Mouse (Mus musculus) liver, embryonic 13.5 days (tissue): ENCODE measurements at regions not wholly inside any gene's neighbourhood (a gene's known extent, or its start where the extent isn't known, plus 50 kb on each side); places are given as distances from the start of the nearest gene placed in this dataset.
A peak's percentile ranks its signal among the peaks of the same experiment; 100 is the strongest.

Experiments used
- ATAC-seq: fragments of 200-750 bp; cut with Nextera tagmentation; 2 replicates; pipeline ENCODE4 v1.8.0; 2017; ENCODE audit warnings: low read depth, mild to moderate bottlenecking, moderate number of reproducible peaks, moderate library complexity
- DNase-seq: peaks from one replicate; pipeline ENCODE4 v3.0.0; 2022
- H3K27ac ChIP-seq: fragments of 300-500 bp; sonication (generic); 2 replicates; pipeline ENCODE4 v1.5.1; 2015; ENCODE audit warnings: moderate library complexity, mild to moderate bottlenecking, inconsistent platforms
- H3K27me3 ChIP-seq: fragments of 300-500 bp; sonication (generic); 2 replicates; pipeline ENCODE4 v1.6.1; 2015; ENCODE audit warnings: mild to moderate bottlenecking, inconsistent platforms
- H3K36me3 ChIP-seq: fragments of 300-500 bp; sonication (generic); 2 replicates; pipeline ENCODE4 v1.6.1; 2015; ENCODE audit warnings: mild to moderate bottlenecking, inconsistent platforms
- H3K4me1 ChIP-seq: fragments of 300-500 bp; sonication (generic); replicated peaks from 2 replicates; pipeline ENCODE4 v1.6.1; 2015; ENCODE audit warnings: inconsistent platforms
- H3K4me2 ChIP-seq: fragments of 300-500 bp; sonication (generic); 2 replicates; pipeline ENCODE4 v1.6.1; 2015; ENCODE audit warnings: inconsistent platforms, mild to moderate bottlenecking, moderate library complexity
- H3K4me3 ChIP-seq: fragments of 300-500 bp; sonication (generic); replicated peaks from 2 replicates; pipeline ENCODE4 v1.5.1; 2015; ENCODE audit warnings: mild to moderate bottlenecking, inconsistent platforms
- H3K9ac ChIP-seq: fragments of 300-500 bp; sonication (generic); 2 replicates; pipeline ENCODE4 v1.6.1; 2015; ENCODE audit warnings: mild to moderate bottlenecking, inconsistent platforms
- H3K9me3 ChIP-seq: fragments of 300-500 bp; sonication (generic); replicated peaks from 2 replicates; pipeline ENCODE4 v1.6.1; 2016; ENCODE audit warnings: inconsistent platforms
- WGBS: fragments of 180-500 bp; shearing (Covaris S2); methylation state at CpG from one replicate; pipeline ENCODE4 v1.1.7; 2015; ENCODE audit not compliant: insufficient replicate concordance; 5-methylcytosine and 5-hydroxymethylcytosine counted together

DNA sequence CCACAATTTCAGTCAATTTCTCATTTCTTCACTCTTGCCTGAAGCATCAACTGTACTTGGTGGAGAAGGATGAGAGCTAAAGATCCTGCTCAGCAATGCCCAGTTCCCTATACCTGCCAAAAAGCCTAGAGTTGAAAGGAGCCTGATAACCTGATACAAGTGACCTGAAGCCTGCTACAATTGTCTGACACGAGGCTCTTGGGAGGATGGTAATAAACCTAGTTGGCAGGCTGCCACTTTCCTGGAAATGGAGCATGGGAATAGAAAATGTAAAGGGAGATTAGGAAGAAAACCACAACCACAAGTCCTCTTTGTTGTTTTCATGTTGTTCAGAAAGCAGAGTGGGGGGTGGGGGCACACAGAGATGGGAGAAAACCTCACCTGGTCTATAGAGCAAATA lies 69.7 kb upstream of the Vav3 start:
- 21% methylated on average over 1 of the region's 1 CpGs for WGBS
- H3K9me3 ChIP-seq, result no peaks in the 10 kb centered on the region

DNA sequence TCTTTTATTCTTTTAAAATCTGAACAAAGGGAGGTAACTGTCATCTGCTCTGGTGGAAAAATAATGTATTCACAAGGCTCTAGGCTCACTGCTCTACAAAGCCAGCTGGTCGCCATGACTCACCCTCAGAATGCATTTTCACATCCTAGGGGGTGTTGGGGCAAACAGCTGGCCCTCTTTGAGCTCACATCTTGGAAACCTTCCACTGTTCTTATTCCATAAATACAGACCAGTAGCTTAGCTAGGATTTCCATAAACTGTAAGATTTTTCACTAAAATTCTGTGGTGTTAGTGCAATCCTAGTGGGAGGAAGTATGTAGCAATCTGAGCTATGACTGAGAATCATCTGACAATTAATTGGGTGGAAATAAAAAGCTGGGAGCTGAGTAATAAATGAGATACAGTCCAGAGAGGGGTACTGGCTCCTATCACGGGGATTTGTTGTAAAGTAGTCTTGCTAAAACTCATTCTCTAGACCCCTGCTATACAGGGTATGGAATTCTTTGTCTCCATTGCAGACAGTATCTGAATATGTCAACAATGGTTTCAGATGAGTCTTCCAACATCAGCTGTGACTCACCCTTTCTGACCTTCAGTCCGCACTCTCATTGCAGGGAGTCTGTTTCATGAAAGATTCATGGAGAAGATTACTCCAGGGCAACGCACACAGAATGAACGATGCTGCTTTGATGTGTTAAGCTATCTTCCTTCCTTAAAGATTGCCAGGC lies 67.2 kb upstream of the Vav3 start:
- Histone ChIP-seq H3K4me3 (no peak overlapping the region), H3K4me2 (no peak overlapping the region), H3K36me3 (no peaks in the 10 kb centered on the region), H3K4me1 (no peaks in the 10 kb centered on the region), H3K9ac (no peak overlapping the region), H3K27ac (no peak overlapping the region), H3K9me3 (no peaks in the 10 kb centered on the region), H3K27me3 (no peaks in the 10 kb centered on the region)
- DNase-seq (no peak), ATAC-seq (no peak)
- WGBS, result 52% methylated on average over 5 of the region's 5 CpGs

More for the DNA sequence above, 69.7 kb upstream of the Vav3 start:
- no peaks in the 10 kb centered on the region for H3K4me1 ChIP-seq
- ATAC-seq (no peak), DNase-seq (no peak)
- H3K27ac ChIP-seq, result no peak overlapping the region
- no peaks in the 10 kb centered on the region for H3K36me3 ChIP-seq
- no peak overlapping the region for H3K4me3 ChIP-seq
- no peak overlapping the region for H3K9ac ChIP-seq
- H3K27me3 ChIP-seq, result no peaks in the 10 kb centered on the region
- H3K4me2 ChIP-seq, result no peak overlapping the region

GRCm38 (mm10) chr3:109273802-109274155 lies 66.7 kb upstream of the Vav3 start:
- Histone ChIP-seq H3K4me2 (no peak overlapping the region), H3K9me3 (no peaks in the 10 kb centered on the region), H3K27ac (no peak overlapping the region), H3K4me3 (no peak overlapping the region), H3K36me3 (no peaks in the 10 kb centered on the region), H3K9ac (no peak overlapping the region), H3K4me1 (no peaks in the 10 kb centered on the region), H3K27me3 (no peaks in the 10 kb centered on the region)
- DNase-seq (no peak), ATAC-seq (no peak)
- WGBS, result 74% methylated on average over 4 of the region's 4 CpGs

GRCm38 (mm10) chr3:109279086-109279485 lies 61.4 kb upstream of the Vav3 start:
- DNase-seq, result no peak

GRCm38 (mm10) chr3:109286590-109286989 lies 53.9 kb upstream of the Vav3 start:
- Histone ChIP-seq H3K9me3 (no peaks in the 10 kb centered on the region), H3K27me3 (no peaks in the 10 kb centered on the region), H3K4me1 (no peaks in the 10 kb centered on the region), H3K9ac (no peak overlapping the region), H3K27ac (no peak overlapping the region), H3K4me3 (no peak overlapping the region), H3K4me2 (no peak overlapping the region), H3K36me3 (no peaks in the 10 kb centered on the region)
- WGBS, result 27% methylated on average over 1 of the region's 1 CpGs
- peak; percentile 58; the same call in 1 of the 2 replicates for ATAC-seq
- peak; percentile 7 for DNase-seq

More at GRCm38 (mm10) chr3:109279086-109279485, 61.4 kb upstream of the Vav3 start:
- Histone ChIP-seq H3K36me3 (no peaks in the 10 kb centered on the region), H3K9ac (no peak overlapping the region), H3K4me1 (no peaks in the 10 kb centered on the region), H3K4me2 (no peak overlapping the region), H3K4me3 (no peak overlapping the region), H3K27ac (no peak overlapping the region), H3K27me3 (no peaks in the 10 kb centered on the region), H3K9me3 (no peaks in the 10 kb centered on the region)
- 39% methylated on average over 1 of the region's 1 CpGs for WGBS
- no peak for ATAC-seq
